Mouse (Mus musculus) neural tube, embryonic 13.5 days (tissue): ENCODE measurements around the gene Timm22. TPM values are rescaled to one million over a fixed set of nuclear protein-coding genes. Genes with fewer than 3 reads are reported as not detected.
A peak's percentile ranks its signal among the peaks of the same experiment; 100 is the strongest.

Source experiments
- ATAC-seq: fragments of 200-750 bp; cut with Nextera tagmentation; 2 replicates; pipeline ENCODE4 v1.8.0; 2017; ENCODE audit warnings: low read depth, mild to moderate bottlenecking, moderate TSS enrichment, moderate library complexity
- H3K27ac ChIP-seq: fragments of 300-500 bp; sonication (generic); replicated peaks from 2 replicates; pipeline ENCODE4 v1.5.1; 2015; ENCODE audit warnings: moderate library complexity, mild to moderate bottlenecking, inconsistent platforms
- H3K27me3 ChIP-seq: fragments of 300-500 bp; sonication (generic); 2 replicates; pipeline ENCODE4 v1.6.1; 2015; ENCODE audit warnings: mild to moderate bottlenecking, inconsistent platforms
- H3K36me3 ChIP-seq: fragments of 300-500 bp; sonication (generic); 2 replicates; pipeline ENCODE4 v1.6.1; 2015; ENCODE audit warnings: mild to moderate bottlenecking, inconsistent platforms
- H3K4me1 ChIP-seq: fragments of 300-500 bp; sonication (generic); replicated peaks from 2 replicates; pipeline ENCODE4 v1.6.1; 2015; ENCODE audit warnings: inconsistent platforms
- H3K4me2 ChIP-seq: fragments of 300-500 bp; sonication (generic); 2 replicates; pipeline ENCODE4 v1.6.1; 2015; ENCODE audit warnings: inconsistent platforms, mild to moderate bottlenecking, moderate library complexity
- H3K4me3 ChIP-seq: fragments of 300-500 bp; sonication (generic); 2 replicates; pipeline ENCODE4 v1.5.1; 2015; ENCODE audit warnings: mild to moderate bottlenecking, inconsistent platforms
- H3K9ac ChIP-seq: fragments of 300-500 bp; sonication (generic); 2 replicates; pipeline ENCODE4 v1.6.1; 2015; ENCODE audit warnings: moderate library complexity, mild to moderate bottlenecking, inconsistent platforms
- H3K9me3 ChIP-seq: fragments of 300-500 bp; sonication (generic); 2 replicates; pipeline ENCODE4 v1.6.1; 2016; ENCODE audit warnings: inconsistent platforms
- WGBS: fragments of 180-500 bp; shearing (Covaris S2); methylation state at CpG from one replicate; pipeline ENCODE4 v1.1.7; 2015; 5-methylcytosine and 5-hydroxymethylcytosine counted together
- polyA plus RNA-seq: library from polyadenylated mRNA; unstranded; fragments of >200 nt; fragmentation: Nextera tagmentation; extraction: Ambion mirVana; gene quantifications from 2 replicates; pipeline ENCODE4 v1.2.1, GENCODE M21; 2015

Timm22 gene
- polyA plus RNA-seq, 1 experiment from 2014 or later: 124 TPM

DNA sequence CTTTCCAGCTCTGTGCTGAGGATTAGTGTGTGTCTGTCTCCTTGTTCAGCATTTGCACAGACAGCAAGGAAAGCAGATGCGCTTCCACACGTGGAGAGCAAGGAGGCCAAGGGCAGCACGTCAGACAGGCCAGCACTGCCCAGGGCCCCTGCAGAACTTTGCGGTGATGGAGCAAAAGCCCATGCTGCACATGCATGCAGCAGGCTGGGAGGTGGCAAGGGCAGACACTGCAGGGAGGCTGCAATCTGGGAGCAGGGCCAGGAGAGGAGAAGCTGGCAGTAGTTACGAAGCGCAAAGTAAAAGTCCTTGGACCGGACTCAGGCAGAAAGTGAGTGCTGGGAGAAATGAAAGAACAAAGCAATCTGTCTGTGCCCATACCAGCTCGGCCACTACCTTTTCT lies 11.7 kb downstream of the Timm22 start:
- Histone ChIP-seq H3K9ac (no peak overlapping the region), H3K27ac (no peak overlapping the region), H3K27me3 (no peaks in the 10 kb centered on the region), H3K4me2 (no peak overlapping the region), H3K36me3 (peaks cover 99% of the 10 kb centered on the region), H3K4me3 (no peak overlapping the region), H3K9me3 (no peaks in the 10 kb centered on the region), H3K4me1 (peaks cover 11% of the 10 kb centered on the region; the same call in 1 of the 2 replicates)
- 81% methylated on average over 8 of the region's 8 CpGs for WGBS
- no peak for ATAC-seq

DNA sequence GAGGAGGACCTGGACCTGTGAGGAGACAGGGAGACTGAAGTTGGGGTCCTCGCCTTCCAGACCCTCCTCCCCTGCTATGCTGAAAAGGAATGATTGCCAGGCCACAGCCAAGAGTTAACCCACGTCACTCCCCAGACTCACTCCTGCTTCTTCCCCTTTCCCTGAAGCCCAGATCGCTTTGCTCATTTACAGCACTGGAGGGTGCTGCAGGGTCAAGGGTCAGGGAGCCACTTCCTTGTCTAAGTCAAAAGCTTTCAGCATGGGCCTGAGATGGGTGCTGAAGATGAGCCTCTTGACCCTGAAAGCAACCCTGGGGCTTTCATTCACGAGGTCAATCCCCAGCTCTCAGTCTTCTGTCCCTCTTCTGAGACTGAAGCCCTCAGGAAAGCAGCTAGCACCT lies 12.4 kb downstream of the Timm22 start:
- no peaks in the 10 kb centered on the region for H3K27me3 ChIP-seq
- H3K4me1 ChIP-seq: peaks cover 11% of the 10 kb centered on the region; the same call in 1 of the 2 replicates
- H3K36me3 ChIP-seq: peaks cover 99% of the 10 kb centered on the region
- no peaks in the 10 kb centered on the region for H3K9me3 ChIP-seq
- no peak overlapping the region for H3K4me3 ChIP-seq
- H3K27ac ChIP-seq: no peak overlapping the region; the same call in 1 of the 2 replicates
- 68% methylated on average over 4 of the region's 4 CpGs for WGBS
- H3K4me2 ChIP-seq: no peak overlapping the region
- H3K9ac ChIP-seq: no peak overlapping the region
- no peak for ATAC-seq

DNA sequence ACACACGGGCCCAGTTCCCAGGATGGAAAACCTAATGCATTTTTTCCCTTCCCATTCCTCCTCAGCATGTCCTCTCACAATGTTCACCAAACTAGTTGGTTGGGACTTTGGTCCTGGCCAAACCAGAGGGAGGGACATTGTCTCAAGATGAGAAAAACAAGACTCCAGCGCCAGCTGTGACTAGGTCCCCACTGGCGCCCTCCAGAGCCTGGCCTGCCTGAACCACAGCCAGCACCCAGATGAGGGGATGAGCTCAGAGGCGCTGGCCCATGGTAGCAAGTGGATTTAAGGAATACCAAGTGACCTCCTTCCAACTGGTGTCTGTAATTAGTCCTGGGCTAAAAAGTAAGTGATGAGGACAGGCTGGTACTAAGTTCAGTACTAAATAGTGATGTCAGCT lies 14.1 kb downstream of the Timm22 start:
- ATAC-seq: no peak
- WGBS: 78% methylated on average over 4 of the region's 4 CpGs

DNA sequence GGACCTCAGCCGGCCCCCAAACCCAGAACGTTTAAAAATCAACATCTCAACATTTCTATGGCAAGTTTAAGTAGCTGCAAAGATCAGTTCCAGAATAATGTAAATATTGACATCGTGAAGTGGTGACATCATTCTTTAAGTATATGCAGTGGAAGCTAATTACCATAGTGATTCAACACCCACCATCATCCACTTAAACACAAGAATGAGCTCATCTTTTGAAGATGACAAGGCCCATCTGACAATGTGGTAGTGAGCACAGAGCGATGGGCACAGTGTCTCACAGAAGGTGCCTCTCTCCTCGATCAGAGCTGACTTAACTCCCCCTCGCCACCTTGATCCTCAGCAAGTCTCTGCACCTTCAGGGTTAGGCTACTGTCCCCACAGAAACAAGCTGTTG lies 19.0 kb downstream of the Timm22 start:
- Histone ChIP-seq H3K27me3 (no peaks in the 10 kb centered on the region), H3K9ac (no peak overlapping the region), H3K27ac (no peak overlapping the region), H3K36me3 (peaks cover 65% of the 10 kb centered on the region), H3K9me3 (no peaks in the 10 kb centered on the region), H3K4me2 (no peak overlapping the region), H3K4me1 (peaks cover 11% of the 10 kb centered on the region), H3K4me3 (no peak overlapping the region)
- WGBS: 86% methylated on average over 6 of the region's 6 CpGs
- ATAC-seq: no peak

More for the DNA sequence above, 14.1 kb downstream of the Timm22 start:
- no peak overlapping the region for H3K27ac ChIP-seq
- H3K4me3 ChIP-seq: no peak overlapping the region
- no peak overlapping the region for H3K9ac ChIP-seq
- peaks cover 97% of the 10 kb centered on the region for H3K36me3 ChIP-seq
- H3K27me3 ChIP-seq: no peaks in the 10 kb centered on the region
- H3K4me1 ChIP-seq: peaks cover 11% of the 10 kb centered on the region; the same call in 1 of the 2 replicates
- H3K9me3 ChIP-seq: no peaks in the 10 kb centered on the region
- no peak overlapping the region for H3K4me2 ChIP-seq

DNA sequence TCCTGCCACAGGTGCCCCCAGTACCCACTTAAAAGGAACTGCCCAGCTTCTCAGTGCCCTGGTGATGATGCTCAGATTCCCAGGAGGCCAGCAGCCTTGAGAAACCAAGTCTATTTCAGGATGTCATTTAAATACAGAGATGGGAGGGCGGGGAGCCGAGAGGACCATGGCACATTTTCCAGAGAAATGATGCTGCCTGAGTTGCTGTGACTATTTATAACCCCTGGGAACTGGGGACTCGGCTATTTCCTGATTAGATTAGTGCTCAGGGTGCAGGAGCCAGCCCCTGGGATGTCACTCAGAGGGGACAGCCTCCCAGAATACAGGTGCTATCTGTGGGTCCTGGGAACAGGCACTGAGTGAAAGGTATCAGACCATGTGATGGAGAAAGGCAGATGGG lies 21.0 kb downstream of the Timm22 start:
- no peaks in the 10 kb centered on the region for H3K9me3 ChIP-seq
- peaks cover 11% of the 10 kb centered on the region for H3K4me1 ChIP-seq
- H3K4me3 ChIP-seq: no peak overlapping the region
- H3K27ac ChIP-seq: no peak overlapping the region
- no peak overlapping the region for H3K4me2 ChIP-seq
- ATAC-seq: no peak
- no peak overlapping the region for H3K9ac ChIP-seq
- 66% methylated on average over 3 of the region's 3 CpGs for WGBS
- no peaks in the 10 kb centered on the region for H3K27me3 ChIP-seq
- H3K36me3 ChIP-seq: peaks cover 56% of the 10 kb centered on the region

DNA sequence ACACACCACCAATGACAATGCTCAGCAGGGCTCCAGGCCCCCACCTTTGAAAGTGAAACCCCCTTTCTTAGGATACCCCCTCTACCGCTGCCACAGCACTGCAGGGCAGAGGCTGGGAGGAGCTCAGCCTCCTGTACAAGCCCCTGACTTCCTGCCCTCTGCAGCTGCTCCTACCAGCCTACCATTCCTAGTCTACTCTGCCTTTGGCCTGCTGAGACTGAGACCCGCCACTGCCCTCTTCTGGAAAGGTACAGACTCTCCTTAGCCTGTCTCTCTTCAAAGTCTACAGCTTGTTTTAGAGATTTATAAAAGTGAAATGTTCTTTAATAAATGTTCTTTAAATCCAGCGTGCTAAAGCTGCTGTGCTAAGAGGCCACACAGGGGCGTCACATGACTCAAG lies 22.3 kb downstream of the Timm22 start:
- H3K9ac ChIP-seq: no peak overlapping the region
- WGBS: 76% methylated on average over 4 of the region's 4 CpGs
- no peaks in the 10 kb centered on the region for H3K27me3 ChIP-seq
- H3K27ac ChIP-seq: 0 out of 2 replicates have a peak overlapping the region, but pooled peaks have one; percentile 34
- no peak overlapping the region for H3K4me2 ChIP-seq
- ATAC-seq: no peak
- H3K36me3 ChIP-seq: peaks cover 56% of the 10 kb centered on the region
- H3K4me3 ChIP-seq: no peak overlapping the region
- no peaks in the 10 kb centered on the region for H3K9me3 ChIP-seq
- H3K4me1 ChIP-seq: peaks cover 11% of the 10 kb centered on the region

DNA sequence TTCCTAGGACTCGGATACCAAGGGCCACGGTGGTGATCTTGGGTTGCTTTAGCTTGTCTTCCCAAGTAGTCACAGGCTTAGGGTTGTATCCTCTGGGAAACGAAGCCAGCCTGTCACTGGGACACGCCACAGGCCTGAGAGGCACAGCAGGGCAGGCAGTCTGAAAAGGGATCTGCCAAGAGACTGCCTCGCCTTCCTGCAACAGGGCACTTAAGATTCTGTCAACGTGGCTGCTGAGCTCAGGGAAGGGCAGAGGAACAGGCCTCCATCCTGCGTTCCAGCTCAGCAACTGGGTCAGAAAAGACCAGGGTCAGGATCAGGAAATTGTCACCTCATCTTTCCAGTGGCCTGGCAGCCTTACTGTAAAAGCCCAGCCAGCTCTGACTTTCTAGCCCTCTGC lies 22.8 kb downstream of the Timm22 start:
- no peak for ATAC-seq
- Histone ChIP-seq H3K27ac (peak overlapping the region; percentile 34; the same call in 1 of the 2 replicates), H3K4me3 (no peak overlapping the region), H3K9ac (0 out of 2 replicates have a peak overlapping the region, but pooled peaks have one; percentile 38), H3K27me3 (no peaks in the 10 kb centered on the region), H3K9me3 (no peaks in the 10 kb centered on the region), H3K4me2 (no peak overlapping the region), H3K4me1 (peaks cover 11% of the 10 kb centered on the region), H3K36me3 (peaks cover 54% of the 10 kb centered on the region)
- 69% methylated on average over 7 of the region's 7 CpGs for WGBS

DNA sequence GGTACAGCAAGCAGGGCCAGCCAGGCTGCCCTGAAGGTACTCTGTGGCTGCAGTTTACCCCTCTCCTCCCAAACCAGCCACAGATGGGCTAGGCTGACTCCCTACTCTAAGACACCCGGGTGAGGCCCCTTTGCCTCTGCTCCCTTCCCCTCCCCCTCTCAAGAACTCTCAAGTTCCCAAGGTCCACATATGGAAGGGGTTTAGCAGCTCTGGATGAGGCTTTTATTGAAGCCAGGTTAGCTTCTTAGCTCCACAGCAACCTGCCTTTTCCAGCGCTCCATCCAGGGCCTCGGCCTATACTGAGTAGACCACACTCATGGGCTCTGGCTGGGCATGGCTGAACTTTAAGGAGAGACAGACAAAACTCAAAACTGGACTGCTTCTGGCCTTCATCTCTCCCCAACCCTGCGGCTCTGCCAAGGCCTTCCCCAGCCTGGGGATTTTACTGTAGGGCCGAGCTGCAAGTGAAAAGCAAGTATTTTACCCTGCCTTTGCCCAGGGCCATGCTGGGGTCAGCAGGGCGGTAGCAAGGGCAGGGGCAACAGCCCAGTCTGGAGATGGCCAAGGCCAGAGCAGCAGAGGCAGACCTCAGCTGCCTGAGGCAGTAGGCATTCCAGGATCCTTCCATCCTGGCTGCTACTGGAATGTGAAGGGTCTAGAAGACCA lies 23.3 kb downstream of the Timm22 start:
- Histone ChIP-seq H3K27ac (peak overlapping the region; percentile 46; the same call in 1 of the 2 replicates), H3K9ac (0 out of 2 replicates have a peak overlapping the region, but pooled peaks have one; percentile 38), H3K4me3 (no peak overlapping the region), H3K27me3 (no peaks in the 10 kb centered on the region), H3K4me1 (peaks cover 15% of the 10 kb centered on the region), H3K36me3 (peaks cover 49% of the 10 kb centered on the region), H3K9me3 (no peaks in the 10 kb centered on the region), H3K4me2 (no peak overlapping the region)
- no peak for ATAC-seq
- 68% methylated on average over 6 of the region's 6 CpGs for WGBS

DNA sequence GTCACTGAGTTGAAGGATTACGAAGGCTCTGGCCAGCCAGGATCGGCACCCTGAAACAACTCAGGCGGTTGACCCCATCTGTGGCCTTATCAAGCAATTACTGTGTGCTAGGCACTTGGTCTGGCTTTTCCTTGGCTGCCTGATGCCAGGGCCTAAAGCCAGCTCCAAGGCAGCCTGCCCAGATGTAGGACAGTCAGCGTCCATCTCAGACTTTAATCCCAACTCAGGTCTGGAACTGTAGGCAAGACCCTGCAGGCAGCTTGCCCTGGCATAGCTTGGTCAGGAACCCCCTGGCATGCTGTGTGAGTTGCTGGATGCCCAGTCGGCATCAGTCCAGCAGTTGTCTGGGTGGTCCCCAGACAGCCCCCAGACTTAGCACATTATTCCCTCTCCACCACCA lies 29.3 kb downstream of the Timm22 start:
- Histone ChIP-seq H3K27ac (0 out of 2 replicates have a peak overlapping the region, but pooled peaks have one; percentile 76), H3K4me3 (no peak overlapping the region), H3K4me2 (peak overlapping the region; percentile 54), H3K27me3 (no peaks in the 10 kb centered on the region), H3K4me1 (peaks cover 52% of the 10 kb centered on the region), H3K36me3 (peaks cover 44% of the 10 kb centered on the region), H3K9ac (peak overlapping the region; percentile 22; the same call in 1 of the 2 replicates), H3K9me3 (no peaks in the 10 kb centered on the region)
- 89% methylated on average over 5 of the region's 5 CpGs for WGBS
- no peak for ATAC-seq

DNA sequence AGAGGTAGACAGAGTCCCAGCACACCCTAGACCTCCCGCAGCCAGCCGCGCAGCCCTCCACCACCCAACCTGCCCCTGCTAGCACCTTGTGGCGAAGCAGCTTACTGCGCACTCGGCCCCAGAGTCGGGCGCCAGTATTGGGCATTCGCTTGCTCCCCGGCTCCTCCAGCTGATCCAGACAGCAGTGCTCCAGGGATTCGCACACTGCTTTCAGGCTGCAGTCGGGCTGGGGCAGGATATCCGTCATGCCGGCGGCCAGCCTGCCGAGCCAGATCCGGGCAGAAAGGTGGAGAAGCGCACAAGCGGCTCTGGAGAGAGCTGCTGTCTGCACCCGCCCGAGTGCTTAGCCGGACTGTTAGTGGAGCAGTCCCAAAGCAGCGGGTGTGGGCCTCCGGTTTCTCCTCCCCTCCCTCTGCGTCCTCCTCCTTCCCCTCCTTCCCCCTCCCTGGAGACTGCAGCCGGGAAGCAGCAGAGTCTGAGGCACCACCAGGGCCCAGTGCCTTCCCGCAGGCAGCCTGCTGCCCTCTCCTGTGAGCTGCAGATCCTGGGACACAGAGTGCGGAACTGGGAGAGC lies 30.2 kb downstream of the Timm22 start:
- H3K4me3 ChIP-seq: peak overlapping the region; percentile 33
- no peaks in the 10 kb centered on the region for H3K27me3 ChIP-seq
- peak overlapping the region; percentile 64 for H3K9ac ChIP-seq
- peak overlapping the region; percentile 54 for H3K4me2 ChIP-seq
- WGBS: 10% methylated on average over 28 of the region's 28 CpGs
- peaks cover 61% of the 10 kb centered on the region for H3K4me1 ChIP-seq
- no peaks in the 10 kb centered on the region for H3K9me3 ChIP-seq
- peaks cover 49% of the 10 kb centered on the region for H3K36me3 ChIP-seq
- peak; percentile 58 for ATAC-seq
- H3K27ac ChIP-seq: peak overlapping the region; percentile 76

DNA sequence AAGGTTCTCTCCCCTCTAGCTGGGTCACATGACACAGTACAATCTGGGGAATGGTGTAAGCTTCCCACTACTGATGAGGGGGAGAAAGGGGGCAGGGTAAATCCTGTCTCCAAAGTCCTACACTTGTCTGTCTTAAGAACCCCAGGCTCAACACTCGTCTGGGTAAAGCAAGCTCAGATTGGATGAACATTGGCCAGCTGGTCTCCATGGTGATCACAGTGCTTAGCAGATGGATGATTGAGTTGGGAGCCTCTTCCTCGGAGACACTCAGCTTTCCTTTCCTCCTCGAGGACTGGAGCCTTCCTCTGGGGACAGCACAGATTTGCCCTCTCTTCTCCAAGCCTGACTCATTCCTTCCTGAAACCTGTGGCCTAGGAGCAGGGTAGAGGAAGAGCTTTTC lies 32.9 kb downstream of the Timm22 start:
- Histone ChIP-seq H3K9ac (no peak overlapping the region), H3K4me2 (no peak overlapping the region), H3K36me3 (peaks cover 50% of the 10 kb centered on the region), H3K27ac (no peak overlapping the region), H3K4me1 (peaks cover 69% of the 10 kb centered on the region), H3K9me3 (no peaks in the 10 kb centered on the region), H3K27me3 (no peaks in the 10 kb centered on the region), H3K4me3 (no peak overlapping the region)
- no peak for ATAC-seq
- WGBS: 10% methylated on average over 3 of the region's 3 CpGs

DNA sequence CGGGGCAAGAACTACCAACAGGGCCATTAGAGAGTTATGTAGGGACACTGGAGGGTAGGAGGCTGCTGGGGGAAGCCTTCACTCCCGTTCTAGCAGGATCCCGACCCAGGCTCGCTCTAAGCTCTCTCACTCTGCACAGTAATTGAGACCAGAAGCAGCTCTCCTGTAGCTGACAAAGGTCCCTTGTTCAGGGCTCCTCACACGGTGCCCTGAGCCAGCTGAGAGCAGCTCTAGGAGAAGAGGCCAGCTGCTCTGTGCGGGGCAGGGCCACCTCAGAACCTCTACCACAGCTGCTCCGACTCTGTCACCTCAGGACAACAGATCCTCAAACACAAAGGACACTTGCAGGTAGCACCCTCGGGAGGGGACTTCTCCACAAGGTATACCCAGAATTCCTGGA lies 38.7 kb downstream of the Timm22 start:
- ATAC-seq: no peak
- Histone ChIP-seq H3K9ac (no peak overlapping the region), H3K4me3 (no peak overlapping the region), H3K9me3 (no peaks in the 10 kb centered on the region), H3K27me3 (no peaks in the 10 kb centered on the region), H3K4me1 (peaks cover 76% of the 10 kb centered on the region), H3K27ac (no peak overlapping the region), H3K36me3 (peaks cover 62% of the 10 kb centered on the region), H3K4me2 (no peak overlapping the region)
- 34% methylated on average over 8 of the region's 8 CpGs for WGBS
